Mouse (Mus musculus): ENCODE measurements around the gene Krt32.

DNA sequence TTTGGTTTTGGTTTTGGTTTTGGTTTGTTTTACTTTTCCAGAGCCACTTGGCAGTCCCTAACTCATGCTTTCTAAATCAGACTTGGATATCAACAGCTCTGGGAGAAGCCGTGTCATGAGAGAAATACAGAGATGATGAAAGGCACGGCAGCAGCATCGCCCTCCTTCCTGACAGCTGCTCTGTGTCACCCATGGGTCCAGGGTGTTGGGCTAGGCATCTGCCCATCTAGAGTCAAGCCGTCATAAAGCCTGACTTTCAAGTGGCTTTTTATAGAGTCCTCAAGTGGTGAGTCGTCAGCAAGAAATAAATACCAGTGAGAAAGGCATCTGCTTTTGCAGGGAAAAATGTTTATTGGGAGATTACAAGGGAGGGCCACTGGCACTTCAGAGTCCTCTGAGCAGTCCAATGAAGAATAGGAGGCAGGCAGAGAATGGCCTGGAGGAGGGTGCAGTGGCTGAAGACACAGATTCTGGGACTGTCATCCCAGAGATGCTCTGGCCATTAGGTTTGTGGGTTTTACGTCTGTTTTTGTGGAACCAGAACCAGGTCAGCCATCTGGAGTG, 41.6 kb downstream of the Krt32 start:
- no peak for TF ChIP-seq HCFC1 (IDR thresholded peaks at IDR 0.05; ENCODE audit: low read depth, low read length)
- no peak for TF ChIP-seq SIN3A (IDR thresholded peaks at IDR 0.05; ENCODE audit: low read length)
- no peak for TF ChIP-seq USF1 (IDR thresholded peaks at IDR 0.05; ENCODE audit: low read depth, low read length)
- TF ChIP-seq CTCF (IDR thresholded peaks at IDR 0.05 in 2 of 3, conservative IDR thresholded peaks at IDR 0.05 in 1 of 3; ENCODE audit: control insufficient read depth in 1 of 3, insufficient read depth in 1 of 3, low read depth in 2 of 3, low read length in 3 of 3, poor library complexity in 1 of 3, severe bottlenecking in 1 of 3), result no peak
- TF ChIP-seq SMC3 (IDR thresholded peaks at IDR 0.05; ENCODE audit: low read depth, low read length), result no peak
- TF ChIP-seq ZKSCAN1 (IDR thresholded peaks at IDR 0.05; ENCODE audit: low read depth, low read length), result no peak
- no peak for TF ChIP-seq EP300 (IDR thresholded peaks at IDR 0.05; ENCODE audit: low read depth in 1 of 2, low read length in 2 of 2)
- no peak for TF ChIP-seq ZNF384 (IDR thresholded peaks at IDR 0.05; ENCODE audit: low read depth, low read length)
- TF ChIP-seq MXI1 (IDR thresholded peaks at IDR 0.05; ENCODE audit: low read depth, low read length), result no peak

Measured in MEL (cell line).